Mouse (Mus musculus) brown adipose tissue, adult 24 weeks (tissue): ENCODE measurements around the gene Focad. TPM values are rescaled to one million over a fixed set of nuclear protein-coding genes. Genes with fewer than 3 reads are reported as not detected.

Source experiments
- H3K27ac ChIP-seq: fragments of 200-500 bp; replicated peaks from 2 replicates; pipeline ENCODE4 v1.5.1; 2012; ENCODE audit warnings: low read depth, mild to moderate bottlenecking, low read length
- H3K4me1 ChIP-seq: fragments of 200-500 bp; 2 replicates; pipeline ENCODE4 v1.6.1; 2012; ENCODE audit warnings: low read length, mixed read lengths; ENCODE audit not compliant: control insufficient read depth, insufficient read depth, insufficient read length
- H3K4me3 ChIP-seq: fragments of 200-500 bp; 2 replicates; pipeline ENCODE4 v1.5.1; 2012; ENCODE audit warnings: low read depth, mild to moderate bottlenecking, low read length, moderate library complexity; ENCODE audit not compliant: insufficient read depth
- polyA plus RNA-seq: library from polyadenylated mRNA; stranded (reverse); fragments of >200 nt; gene quantifications from 2 replicates; pipeline ENCODE4 v1.2.4, GENCODE M21; 2012; ENCODE audit not compliant: missing spikeins, insufficient read depth, insufficient read length

Focad gene
- polyA plus RNA-seq, 1 experiment: 9.7 TPM

GRCm38 (mm10) chr4:88211200-88211885, 116.9 kb downstream of the Focad start:
- Histone ChIP-seq H3K27ac (no peak overlapping the region), H3K4me1 (no peaks in the 10 kb centered on the region), H3K4me3 (no peak overlapping the region)

DNA sequence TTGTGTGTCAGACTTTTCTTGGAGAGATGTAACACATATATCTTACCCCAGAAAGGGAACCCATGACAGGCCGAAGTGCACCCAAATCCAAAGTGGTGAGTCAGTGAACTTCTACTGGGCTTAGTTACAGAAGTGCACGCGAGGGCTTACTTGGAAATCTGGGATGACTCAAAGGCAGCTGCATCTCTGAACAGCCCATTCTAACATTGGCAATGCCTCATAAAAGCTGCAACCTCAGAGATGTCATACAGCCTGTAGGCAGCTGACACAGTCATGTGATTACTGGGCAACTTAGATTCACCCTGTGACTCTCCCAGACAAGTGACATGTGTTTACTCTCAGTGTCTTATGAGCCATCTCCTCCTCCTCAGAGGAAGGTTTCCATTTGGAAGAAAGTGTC, 119.5 kb downstream of the Focad start:
- Histone ChIP-seq H3K27ac (no peak overlapping the region), H3K4me3 (no peak overlapping the region), H3K4me1 (no peaks in the 10 kb centered on the region; the same call in 1 of the 2 replicates)

DNA sequence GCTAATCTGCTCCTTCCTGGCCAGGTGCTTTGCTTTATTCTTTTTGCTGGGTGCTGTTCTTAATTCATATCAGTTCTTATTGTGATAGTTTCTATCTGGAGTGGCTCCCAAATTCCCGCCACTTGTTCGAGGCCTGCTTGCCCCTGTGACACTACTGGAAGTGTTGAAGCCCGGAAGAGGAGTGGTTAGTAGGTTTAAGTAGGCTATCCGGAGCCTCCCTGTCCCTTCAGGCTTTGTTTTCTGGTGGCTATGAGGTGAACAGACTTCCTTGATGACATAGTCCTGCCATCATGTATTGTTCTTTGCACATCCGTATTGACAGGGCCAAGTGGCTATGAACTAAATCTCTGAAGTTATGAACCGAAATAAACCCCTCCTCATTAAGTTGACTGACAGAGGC, 123.9 kb downstream of the Focad start:
- no peak overlapping the region for H3K27ac ChIP-seq
- H3K4me3 ChIP-seq: no peak overlapping the region
- no peaks in the 10 kb centered on the region; the same call in 1 of the 2 replicates for H3K4me1 ChIP-seq

- H3K4me3 ChIP-seq: no peak overlapping the region
- H3K27ac ChIP-seq: no peak overlapping the region; the same call in 1 of the 2 replicates
- no peaks in the 10 kb centered on the region; the same call in 1 of the 2 replicates for H3K4me1 ChIP-seq
Observed at GRCm38 (mm10) chr4:88218797-88219196, 124.4 kb downstream of the Focad start.

GRCm38 (mm10) chr4:88231375-88231774, 136.9 kb downstream of the Focad start:
- Histone ChIP-seq H3K27ac (no peak overlapping the region), H3K4me1 (no peaks in the 10 kb centered on the region), H3K4me3 (no peak overlapping the region)

- H3K4me3 ChIP-seq: no peak overlapping the region
- H3K4me1 ChIP-seq: no peaks in the 10 kb centered on the region
- H3K27ac ChIP-seq: no peak overlapping the region
Observed at GRCm38 (mm10) chr4:88235941-88236340, 141.5 kb downstream of the Focad start.

DNA sequence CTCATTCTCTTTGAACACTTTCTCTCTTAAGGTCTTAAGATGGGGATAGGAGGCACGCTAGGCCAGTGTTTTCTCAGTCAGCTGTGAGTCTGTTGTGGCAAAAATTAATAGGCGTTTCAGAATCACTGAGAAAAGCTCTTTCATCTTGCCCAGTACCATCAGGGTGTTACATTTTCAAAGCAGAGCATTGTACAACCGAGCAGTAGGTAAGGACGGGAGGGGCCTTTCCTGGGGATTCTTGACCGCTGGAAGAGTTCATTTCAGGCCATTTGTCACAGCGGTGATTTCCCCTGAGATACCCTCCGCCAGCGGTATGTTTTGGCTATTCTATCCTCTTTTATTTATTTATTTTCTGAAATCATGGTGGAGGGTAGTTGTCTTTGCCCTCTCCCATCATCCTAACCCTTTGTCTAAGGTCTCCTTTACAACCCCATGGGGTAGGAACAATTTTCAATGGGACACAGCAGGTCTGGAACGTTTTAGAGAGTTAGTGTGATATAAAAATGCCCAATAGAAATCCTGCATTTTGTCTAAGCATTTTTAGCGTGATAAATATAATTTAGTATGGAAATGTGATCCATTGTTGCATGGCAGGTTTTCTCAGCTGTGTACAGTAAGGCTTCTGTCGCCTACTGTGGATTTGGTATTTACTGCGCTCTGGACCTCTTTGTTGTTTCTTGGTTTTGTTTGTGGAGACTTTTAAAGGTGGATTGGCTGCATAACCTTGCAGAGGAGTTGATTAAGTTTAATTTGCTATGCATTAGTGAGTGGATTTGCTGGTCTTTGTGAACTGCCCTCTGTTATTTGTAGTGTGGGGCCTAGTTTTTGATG, 142.7 kb downstream of the Focad start:
- H3K27ac ChIP-seq: no peak overlapping the region
- no peak overlapping the region for H3K4me3 ChIP-seq
- no peaks in the 10 kb centered on the region for H3K4me1 ChIP-seq

DNA sequence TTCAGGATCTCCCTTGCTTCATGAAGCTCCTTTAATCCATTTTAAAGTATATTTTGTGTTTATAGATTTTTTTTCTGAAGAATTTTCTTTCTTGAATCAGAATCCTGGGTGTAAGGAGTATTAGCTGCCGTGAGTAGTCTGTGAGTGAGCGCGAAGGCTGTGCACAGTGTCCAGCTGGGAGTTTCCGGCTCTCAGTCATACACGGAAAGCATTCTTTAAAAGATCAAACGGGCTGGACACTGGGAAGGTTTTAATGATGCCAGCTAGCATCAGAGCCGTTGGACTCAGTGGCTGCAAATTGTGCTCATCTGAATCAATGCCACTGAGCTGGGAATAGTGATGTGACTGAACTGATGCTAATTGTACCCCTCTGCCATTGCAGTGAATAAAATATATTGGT, 143.9 kb downstream of the Focad start:
- no peak overlapping the region for H3K27ac ChIP-seq
- no peaks in the 10 kb centered on the region for H3K4me1 ChIP-seq
- no peak overlapping the region for H3K4me3 ChIP-seq

DNA sequence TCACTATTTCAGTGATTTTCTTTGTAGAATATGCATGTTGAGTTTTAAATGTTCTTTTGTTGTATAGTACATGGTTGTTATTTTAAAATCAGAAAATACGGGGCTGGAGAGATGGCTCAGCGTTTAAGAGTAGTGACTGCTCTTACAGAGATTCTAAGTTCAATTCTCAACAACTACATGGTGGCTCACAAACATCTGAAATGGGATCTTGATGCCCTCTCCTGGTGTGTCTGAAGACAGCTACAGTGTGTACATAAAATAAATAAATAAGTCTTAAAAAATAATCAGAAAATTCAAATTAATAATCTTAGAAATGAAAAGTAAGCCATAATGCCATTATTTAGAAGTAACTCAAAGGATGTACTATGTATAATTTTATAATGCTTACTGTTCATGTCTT, 149.4 kb downstream of the Focad start:
- Histone ChIP-seq H3K27ac (no peak overlapping the region), H3K4me1 (no peaks in the 10 kb centered on the region), H3K4me3 (no peak overlapping the region)

GRCm38 (mm10) chr4:88245494-88245893, 151.1 kb downstream of the Focad start:
- Histone ChIP-seq H3K27ac (no peak overlapping the region), H3K4me1 (no peaks in the 10 kb centered on the region), H3K4me3 (no peak overlapping the region)

DNA sequence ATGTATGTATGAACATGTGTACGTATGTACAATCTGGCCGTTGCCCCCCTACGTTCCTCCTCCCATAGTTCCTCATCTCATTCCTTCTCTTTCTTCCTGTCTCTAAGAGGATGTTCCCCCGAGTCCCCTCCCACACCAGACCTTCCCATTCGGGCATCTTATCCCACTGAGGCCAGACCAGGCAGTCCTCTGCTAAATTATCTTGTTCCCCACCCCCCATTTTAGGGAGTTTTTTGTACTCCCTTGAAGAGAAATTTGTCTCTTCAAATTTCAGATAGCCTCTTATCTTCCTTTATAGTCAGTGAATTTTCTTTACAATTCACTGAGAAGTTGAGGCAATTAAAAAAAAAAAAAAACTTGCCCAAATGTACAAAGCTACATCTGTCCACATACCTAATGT, 166.9 kb downstream of the Focad start:
- Histone ChIP-seq H3K27ac (no peak overlapping the region), H3K4me1 (no peaks in the 10 kb centered on the region), H3K4me3 (no peak overlapping the region)

GRCm38 (mm10) chr4:88264536-88264935, 170.1 kb downstream of the Focad start:
- no peak overlapping the region for H3K27ac ChIP-seq
- H3K4me3 ChIP-seq: no peak overlapping the region
- H3K4me1 ChIP-seq: no peaks in the 10 kb centered on the region

DNA sequence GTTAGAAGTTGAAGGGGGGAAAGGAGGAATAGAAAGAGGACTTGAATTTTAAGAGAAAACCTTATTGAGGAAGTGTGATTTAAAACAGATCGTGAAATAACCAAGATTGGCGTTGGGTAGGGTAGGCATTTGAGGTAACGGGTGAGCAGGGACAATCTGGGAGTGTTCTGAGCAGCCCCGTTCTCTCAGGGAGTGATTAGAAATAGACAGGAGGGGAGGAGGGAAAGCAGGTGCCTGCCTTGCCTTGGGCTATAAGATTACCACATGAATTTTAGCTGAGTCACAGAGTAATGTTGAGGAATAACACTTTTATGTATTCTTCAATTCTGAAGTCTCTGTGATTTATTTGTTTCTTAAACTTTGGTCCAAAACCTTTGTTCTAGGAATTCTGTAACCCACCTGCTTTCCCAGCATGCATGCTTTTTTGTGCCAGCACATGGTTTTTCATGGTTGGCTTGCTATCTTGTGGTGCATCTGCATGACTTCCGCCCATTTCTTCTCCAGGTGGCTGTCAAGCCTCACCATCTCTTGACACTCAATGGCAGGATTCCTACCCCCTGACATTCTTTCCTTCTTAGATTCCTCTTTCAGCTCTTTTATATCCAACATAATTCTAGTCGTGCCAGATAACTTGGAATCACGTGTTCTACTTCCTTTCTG, 176.1 kb downstream of the Focad start:
- Histone ChIP-seq H3K4me3 (no peak overlapping the region), H3K27ac (no peak overlapping the region), H3K4me1 (no peaks in the 10 kb centered on the region)

- Histone ChIP-seq H3K27ac (0 out of 2 replicates have a peak overlapping the region, but pooled peaks have one; percentile 53), H3K4me3 (no peak overlapping the region; the same call in 1 of the 2 replicates), H3K4me1 (no peaks in the 10 kb centered on the region)
Observed at GRCm38 (mm10) chr4:88275571-88276041, 181.2 kb downstream of the Focad start.

- Histone ChIP-seq H3K27ac (no peak overlapping the region), H3K4me1 (no peaks in the 10 kb centered on the region), H3K4me3 (no peak overlapping the region)
Observed at GRCm38 (mm10) chr4:88276058-88276734, 181.8 kb downstream of the Focad start.
